Mouse (Mus musculus) E14TG2a.4 (cell line): ENCODE data around the gene Gabrb1.

Experiments used
- CTCF ChIP-seq: conservative IDR thresholded peaks from 2 replicates; pipeline ENCODE4 v1.5.1; 2014; ENCODE audit warnings: low read length
- NANOG ChIP-seq: IDR thresholded peaks from 2 replicates; pipeline ENCODE4 v1.6.1; 2014; ENCODE audit warnings: borderline replicate concordance, low read length, mixed read lengths

DNA sequence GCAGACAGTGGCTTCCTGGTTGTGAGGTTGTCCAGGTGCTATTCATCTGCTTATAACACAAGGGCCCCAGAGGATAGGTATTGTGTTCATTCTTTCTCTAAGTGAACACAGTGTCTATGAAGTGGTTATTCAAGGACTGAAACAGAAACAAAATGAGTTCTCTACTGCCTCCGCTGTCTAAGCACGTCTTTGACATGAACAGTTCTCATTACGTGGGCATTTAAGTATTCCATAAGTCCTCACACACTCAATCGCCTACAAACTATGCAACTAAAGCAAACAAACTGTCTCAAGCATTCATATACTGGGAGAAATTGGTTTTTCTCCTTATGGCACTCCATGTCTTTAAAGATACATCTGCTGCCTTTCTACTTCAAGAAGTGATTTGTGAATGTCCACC lies 257.8 kb downstream of the Gabrb1 start:
- TF ChIP-seq CTCF (no peak), NANOG (no peak)
